Mouse (Mus musculus): ENCODE measurements at regions not wholly inside any gene's neighbourhood (a gene's known extent, or its start where the extent isn't known, plus 50 kb on each side); places are given as distances from the start of the nearest gene placed in this dataset.

DNA sequence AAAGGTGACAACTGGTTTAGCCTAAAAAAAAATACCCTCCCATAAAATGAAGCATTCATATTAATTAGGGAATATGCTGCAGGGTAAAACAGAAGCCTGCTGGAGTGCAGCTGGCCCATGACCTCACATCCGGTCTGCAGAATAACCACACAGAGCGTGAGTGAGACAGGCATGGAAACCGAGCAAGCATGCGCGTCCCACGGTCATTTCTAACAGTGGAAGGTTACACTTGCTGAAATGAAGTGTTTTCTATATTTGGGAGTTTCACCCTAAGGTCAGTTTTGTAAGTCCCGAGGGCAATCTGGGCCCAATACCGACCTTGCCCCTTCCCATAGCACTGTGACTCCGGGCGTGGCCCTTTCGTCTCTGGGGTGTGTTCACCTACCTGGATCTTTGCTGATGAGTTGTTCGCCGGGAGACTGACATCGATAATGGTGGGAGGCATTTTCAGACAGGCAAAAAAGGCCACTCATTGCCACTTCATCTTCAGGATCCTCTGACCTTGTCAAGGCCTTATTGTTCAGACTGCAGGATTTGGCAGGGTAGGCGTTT is 214.6 kb downstream of the Dok5 start:
- TF ChIP-seq CTCF (conservative IDR thresholded peaks at IDR 0.05; ENCODE audit: insufficient read depth, insufficient read length, low read depth, low read length) (no peak), POLR2A (IDR thresholded peaks at IDR 0.05; ENCODE audit: low read depth, low read length) (no peak)

Measured in kidney, adult 2 months (tissue).